Mouse (Mus musculus) C2C12 (cell line): ENCODE measurements at regions not wholly inside any gene's neighbourhood (a gene's known extent, or its start where the extent isn't known, plus 50 kb on each side); places are given as distances from the start of the nearest gene placed in this dataset.

Experiments
- H3K27me3 ChIP-seq: one replicate; pipeline ENCODE4 v1.6.1; 2011; ENCODE audit not compliant: control insufficient read depth, insufficient read depth, insufficient read length
- H3K36me3 ChIP-seq: one replicate; pipeline ENCODE4 v1.6.1; 2011; ENCODE audit not compliant: control insufficient read depth, insufficient read depth
- H3K4me3 ChIP-seq: one replicate; pipeline ENCODE4 v1.5.1; 2011; ENCODE audit warnings: mild to moderate bottlenecking, control low read depth; ENCODE audit not compliant: poor library complexity, insufficient read depth, severe bottlenecking
- H3K79me2 ChIP-seq: one replicate; pipeline ENCODE4 v1.6.1; 2011; ENCODE audit not compliant: control insufficient read depth, insufficient read depth
- H3K79me3 ChIP-seq: one replicate; pipeline ENCODE4 v1.6.1; 2011; ENCODE audit warnings: low read depth, control low read depth
- H3ac ChIP-seq: one replicate; pipeline ENCODE3; 2011; ENCODE audit warnings: low read depth; ENCODE audit not compliant: control insufficient read depth, insufficient read length
- CEBPB ChIP-seq: IDR thresholded peaks from one replicate; pipeline ENCODE4 v1.6.1; 2011; ENCODE audit warnings: low read depth, mild to moderate bottlenecking, control low read depth, moderate library complexity
- CTCF ChIP-seq: IDR thresholded peaks from one replicate; pipeline ENCODE4 v1.5.1; 2011; ENCODE audit not compliant: control insufficient read depth, insufficient read depth, insufficient read length
- FOSL1 ChIP-seq: IDR thresholded peaks from one replicate; pipeline ENCODE4 v1.8.0; 2011; ENCODE audit warnings: mild to moderate bottlenecking, low read length; ENCODE audit not compliant: poor library complexity, insufficient read depth, severe bottlenecking
- MAX ChIP-seq: IDR thresholded peaks from one replicate; pipeline ENCODE4 v1.6.1; 2011; ENCODE audit warnings: mild to moderate bottlenecking, control low read depth
- MYOD1 ChIP-seq: IDR thresholded peaks from one replicate; pipeline ENCODE4 v1.6.1; 2011; ENCODE audit warnings: low read depth; ENCODE audit not compliant: control insufficient read depth, insufficient read length
- MYOG ChIP-seq: IDR thresholded peaks from one replicate; pipeline ENCODE4 v1.6.1; 2011; ENCODE audit not compliant: control insufficient read depth, insufficient read length; ENCODE audit errors: extremely low read depth
- USF1 ChIP-seq: IDR thresholded peaks from one replicate; pipeline ENCODE4 v1.6.1; 2011; ENCODE audit warnings: low read depth, mild to moderate bottlenecking, control low read depth, moderate library complexity

DNA sequence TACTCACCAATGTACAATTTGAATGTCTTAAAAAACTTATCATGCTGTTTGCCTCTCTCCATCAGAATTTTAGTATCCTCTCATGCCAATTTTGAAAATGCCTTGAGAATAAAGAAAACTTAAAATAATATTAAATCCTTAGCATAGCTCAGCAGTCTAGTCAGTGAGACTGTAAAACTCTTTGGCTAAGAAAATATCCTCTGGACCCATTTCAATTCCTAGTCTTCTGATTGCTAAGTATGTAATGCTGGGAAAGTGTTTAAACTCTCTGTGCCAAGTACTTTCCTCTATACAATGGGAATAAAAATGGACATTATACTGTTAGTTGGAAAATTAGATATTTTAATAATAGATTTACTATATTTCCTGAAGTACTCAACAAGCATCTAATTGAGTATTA, 66.8 kb upstream of the Gm28710 start:
- Histone ChIP-seq H3ac (no peak overlapping the region), H3K4me3 (no peak overlapping the region), H3K27me3 (no peaks in the 10 kb centered on the region), H3K79me2 (no peaks in the 10 kb centered on the region), H3K79me3 (no peaks in the 10 kb centered on the region), H3K36me3 (no peaks in the 10 kb centered on the region)
- TF ChIP-seq USF1 (no peak), MYOD1 (no peak), FOSL1 (no peak), MAX (no peak), CEBPB (no peak), MYOG (no peak), CTCF (no peak)
